Comparison of ENCODE assay signal across 7 mouse cellular contexts in the genomic region with DNA sequence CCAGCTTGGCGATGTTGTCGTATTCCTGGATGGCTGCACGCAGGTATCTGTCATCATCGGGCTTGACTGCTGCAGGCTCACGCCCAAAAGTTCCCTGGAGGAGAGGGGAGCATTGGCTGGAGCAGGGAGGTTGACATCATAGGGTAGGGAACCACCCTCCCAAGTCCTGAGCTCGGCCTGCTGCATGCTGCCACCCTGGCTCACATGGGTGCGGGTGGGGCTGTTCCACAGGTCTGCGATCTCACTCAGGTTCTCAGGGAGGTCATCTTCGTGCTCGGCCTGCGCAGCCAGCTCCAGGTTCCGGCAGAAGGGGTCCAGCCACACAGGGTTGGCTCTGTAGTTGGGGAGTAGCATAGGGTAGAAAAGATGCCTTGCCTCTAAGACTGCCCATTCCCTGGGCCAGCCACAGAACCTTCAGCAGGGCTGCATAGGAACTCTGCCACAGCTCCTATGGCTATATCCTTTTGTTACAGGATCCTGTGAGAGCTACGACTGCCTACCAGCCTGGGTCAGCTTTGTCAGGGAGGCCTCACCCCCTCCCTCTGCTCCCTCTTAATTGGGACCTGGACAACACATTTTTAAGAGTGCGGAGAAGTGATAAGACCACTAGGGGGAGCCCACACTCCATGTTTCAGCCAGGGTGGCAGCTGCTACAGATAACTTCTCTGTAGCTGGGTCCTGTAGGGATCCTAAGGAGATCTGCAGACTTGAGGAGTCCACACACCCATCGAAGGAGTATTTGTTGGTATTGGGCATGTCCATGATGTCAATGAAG. TPM values are rescaled to one million over a fixed set of nuclear protein-coding genes. Genes with fewer than 3 reads are reported as not detected.
DNase-seq lines count a peak whose midpoint lies in the region; ATAC-seq lines count a peak whose summit lies in the region.

No protein-coding gene starts in this region.

- no peak overlapping the region for H3K9ac ChIP-seq in hindbrain, embryonic 15.5 days
- no peak overlapping the region for H3K9ac ChIP-seq in midbrain, embryonic 11.5 days (ENCODE audit: low read length)

- H3K27ac ChIP-seq in hindbrain, embryonic 15.5 days (replicated peaks), result no peak overlapping the region
- H3K27ac ChIP-seq in midbrain, embryonic 11.5 days (ENCODE audit: low read depth, low read length), result no peak overlapping the region

- peak; percentile 84 for ATAC-seq in hindbrain, embryonic 15.5 days (ENCODE audit: low FRiP score, low read depth)
- ATAC-seq in midbrain, embryonic 11.5 days (ENCODE audit: low FRiP score), result peak; percentile 78

- no peaks in the 10 kb centered on the region for H3K9me3 ChIP-seq in hindbrain, embryonic 15.5 days
- H3K9me3 ChIP-seq in midbrain, embryonic 11.5 days (ENCODE audit: control insufficient read depth, low read length), result no peaks in the 10 kb centered on the region

- peaks cover 12% of the 10 kb centered on the region for H3K36me3 ChIP-seq in hindbrain, embryonic 15.5 days
- H3K36me3 ChIP-seq in midbrain, embryonic 11.5 days (ENCODE audit: control insufficient read depth, insufficient read depth, low read length), result peaks cover 5% of the 10 kb centered on the region; the same call in 1 of the 2 replicates

- H3K4me1 ChIP-seq in hindbrain, embryonic 15.5 days (replicated peaks), result no peaks in the 10 kb centered on the region
- no peaks in the 10 kb centered on the region for H3K4me1 ChIP-seq in midbrain, embryonic 11.5 days (ENCODE audit: control insufficient read depth, insufficient read depth, low read length)

- no peaks in the 10 kb centered on the region for H3K27me3 ChIP-seq in hindbrain, embryonic 15.5 days
- no peaks in the 10 kb centered on the region for H3K27me3 ChIP-seq in midbrain, embryonic 11.5 days (ENCODE audit: control insufficient read depth, insufficient read depth, low read length)

- no peak overlapping the region for H3K4me2 ChIP-seq in hindbrain, embryonic 15.5 days
- no peak overlapping the region for H3K4me2 ChIP-seq in midbrain, embryonic 11.5 days

- peak; percentile 88 for DNase-seq in adipocyte (ENCODE audit: low spot score)
- peak; percentile 87 for DNase-seq in cerebellum, postnatal 14 days
- peak; percentile 71 to 82 for DNase-seq in frontal cortex, postnatal 36 days (ENCODE audit: low spot score in 2 of 2)
- peak; percentile 68 to 74 for DNase-seq in left cerebral cortex, postnatal 36 days (ENCODE audit: low spot score in 2 of 2)
- peak; percentile 97 for DNase-seq in midbrain, embryonic 11.5 days (ENCODE audit: low spot score, missing footprints)
- DNase-seq in right cerebral cortex, postnatal 4 days, result peak; percentile 66

- intact Hi-C loops in left cerebral cortex, postnatal 36 days (cut with DNase I), result loop anchor here (2.0 to 5.0 kb wide), 3 partner anchors 108 to 456 kb away; partner anchors contain the start of gene Cdh23

- WGBS in hindbrain, embryonic 15.5 days, result 70% methylated on average over 15 of the region's 15 CpGs
- 66% methylated on average over 15 of the region's 15 CpGs for WGBS in midbrain, embryonic 11.5 days

- no peak overlapping the region for H3K4me3 ChIP-seq in hindbrain, embryonic 15.5 days
- H3K4me3 ChIP-seq in midbrain, embryonic 11.5 days (ENCODE audit: low read depth, low read length), result no peak overlapping the region

RNA-seq across cellular contexts. Expression of gene Psap, which starts 27.6 kb away (rescaled TPM):
- polyA plus RNA-seq in hindbrain, embryonic 15.5 days (2015; fragmentation: Nextera tagmentation; extraction: Ambion mirVana), result 194 and 203 TPM in 2 replicates
- total RNA-seq in left cerebral cortex, postnatal 36 days (2021), result 1,000 to 10,000 TPM; 1,489 to 1,662 TPM
- 77.3 and 83.9 TPM in 2 replicates for polyA plus RNA-seq in midbrain, embryonic 11.5 days (2014; fragmentation: Nextera tagmentation; extraction: Ambion mirVana)

RNA-seq across cellular contexts. Expression of gene Vsir, which starts 41.6 kb away (rescaled TPM):
- 2.5 and 3.2 TPM in 2 replicates for polyA plus RNA-seq in hindbrain, embryonic 15.5 days (2015; fragmentation: Nextera tagmentation; extraction: Ambion mirVana)
- total RNA-seq in left cerebral cortex, postnatal 36 days (2021), result 10 to 100 TPM; 25.2 to 27.8 TPM
- polyA plus RNA-seq in midbrain, embryonic 11.5 days (2014; fragmentation: Nextera tagmentation; extraction: Ambion mirVana), result 1.7 and 2.3 TPM in 2 replicates
